Mouse (Mus musculus) activated CD4-positive, CD25-positive, alpha-beta regulatory T cell, adult 4 months (primary cell): ENCODE results near the gene Arhgap22. TPM values are rescaled to one million over a fixed set of nuclear protein-coding genes. Genes with fewer than 3 reads are reported as not detected.

Experiments used
- ATAC-seq: one replicate; pipeline ENCODE4 v1.8.0; 2017
- polyA plus RNA-seq, 2 experiments: library from polyadenylated mRNA; unstranded; fragments of 100-300 nt; shearing (Covaris generic); gene quantifications; one replicate each; pipeline ENCODE4 v1.2.1; 2017

Gene Arhgap22
- polyA plus RNA-seq = under 1 TPM in 1 of 2 experiments, not detected in 1; 0.30 TPM

DNA sequence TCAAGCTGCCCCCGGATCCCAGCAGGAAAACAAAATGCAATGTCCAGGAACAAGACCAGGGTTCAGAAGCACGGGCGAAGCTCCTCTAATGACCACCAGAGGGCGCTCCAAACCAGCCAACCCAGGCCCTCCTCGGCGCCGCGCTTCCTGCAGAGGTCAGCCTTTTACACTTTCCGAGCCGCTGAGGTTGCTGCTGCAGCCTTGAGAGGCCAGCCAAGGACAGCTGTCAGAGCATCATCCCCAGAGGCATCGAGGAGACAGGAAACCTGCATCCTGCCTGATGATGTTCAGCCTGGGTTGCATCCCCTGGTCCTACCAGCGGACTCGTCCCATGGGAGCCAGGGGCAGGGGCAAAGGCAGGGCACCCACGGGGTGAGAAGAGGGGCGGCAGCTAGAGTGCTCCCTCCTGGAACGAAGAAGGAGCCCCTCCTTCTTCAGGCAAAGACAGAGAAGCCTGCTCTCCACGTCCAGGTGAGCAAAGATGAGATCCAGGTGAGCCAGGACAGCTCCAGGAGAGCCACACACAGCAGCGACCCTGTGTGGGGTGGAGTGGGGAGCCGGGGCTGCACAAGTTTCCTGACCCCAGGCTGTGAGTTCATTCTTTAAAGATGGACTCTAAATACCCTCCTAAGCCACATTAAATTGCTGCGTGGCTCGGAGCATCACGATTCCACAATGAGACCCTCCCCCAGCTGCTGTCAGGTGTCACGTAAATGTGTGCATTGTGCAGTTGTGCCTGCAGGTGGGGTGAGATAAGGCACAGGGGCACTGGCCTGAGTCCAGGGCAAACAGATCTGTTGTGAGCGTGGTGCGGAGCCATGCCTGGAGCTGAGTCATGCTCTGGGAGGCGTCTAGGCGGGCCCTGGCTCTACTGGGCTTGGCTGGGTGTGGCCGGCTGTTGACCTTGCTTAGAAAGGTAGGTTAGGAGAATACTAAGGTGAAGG lies at the start of gene Arhgap22:
Gene Arhgap22 (plus strand): TSS at position 204 of the 944 bp plus-strand sequence.
- no peak for ATAC-seq

DNA sequence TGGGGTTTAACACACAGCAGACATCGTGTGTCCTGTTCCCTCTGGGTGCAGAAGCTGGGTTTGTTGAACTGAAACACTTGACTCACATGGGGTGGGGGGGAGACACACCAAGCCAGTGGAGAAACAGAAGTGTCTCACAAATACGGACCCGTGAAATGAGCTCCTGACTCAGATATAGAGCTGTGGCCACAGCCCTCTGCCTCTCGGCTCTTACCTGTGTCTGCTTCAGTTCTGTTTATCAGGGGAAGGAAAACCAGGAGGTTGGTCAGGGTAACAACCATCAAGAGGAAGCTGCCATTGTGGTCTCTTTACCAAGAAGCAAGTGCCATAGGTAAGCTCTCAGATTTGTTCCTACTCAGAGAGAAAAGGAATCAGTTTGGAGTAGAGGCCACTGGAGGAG lies 45.1 kb upstream of the Arhgap22 start:
- no peak for ATAC-seq

DNA sequence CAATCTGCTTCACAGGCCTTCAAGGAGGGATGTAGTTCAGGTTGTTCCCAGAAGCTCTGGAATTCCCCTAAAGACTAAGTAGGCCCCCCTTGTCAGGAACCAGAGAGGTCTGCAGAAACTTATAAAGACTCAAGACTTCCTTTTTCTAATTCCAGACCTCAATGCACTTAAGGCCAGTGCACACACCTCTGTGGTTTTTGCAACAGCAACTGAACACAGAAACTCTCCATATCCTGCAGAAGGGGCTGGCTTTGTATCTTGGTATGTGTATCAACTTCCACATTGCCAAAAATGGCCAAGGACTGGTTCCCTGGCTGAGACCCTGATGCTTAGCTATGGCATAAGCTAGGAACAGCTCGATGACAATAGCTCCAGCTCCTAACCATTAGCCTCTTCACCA lies 41.9 kb upstream of the Arhgap22 start:
- no peak for ATAC-seq

DNA sequence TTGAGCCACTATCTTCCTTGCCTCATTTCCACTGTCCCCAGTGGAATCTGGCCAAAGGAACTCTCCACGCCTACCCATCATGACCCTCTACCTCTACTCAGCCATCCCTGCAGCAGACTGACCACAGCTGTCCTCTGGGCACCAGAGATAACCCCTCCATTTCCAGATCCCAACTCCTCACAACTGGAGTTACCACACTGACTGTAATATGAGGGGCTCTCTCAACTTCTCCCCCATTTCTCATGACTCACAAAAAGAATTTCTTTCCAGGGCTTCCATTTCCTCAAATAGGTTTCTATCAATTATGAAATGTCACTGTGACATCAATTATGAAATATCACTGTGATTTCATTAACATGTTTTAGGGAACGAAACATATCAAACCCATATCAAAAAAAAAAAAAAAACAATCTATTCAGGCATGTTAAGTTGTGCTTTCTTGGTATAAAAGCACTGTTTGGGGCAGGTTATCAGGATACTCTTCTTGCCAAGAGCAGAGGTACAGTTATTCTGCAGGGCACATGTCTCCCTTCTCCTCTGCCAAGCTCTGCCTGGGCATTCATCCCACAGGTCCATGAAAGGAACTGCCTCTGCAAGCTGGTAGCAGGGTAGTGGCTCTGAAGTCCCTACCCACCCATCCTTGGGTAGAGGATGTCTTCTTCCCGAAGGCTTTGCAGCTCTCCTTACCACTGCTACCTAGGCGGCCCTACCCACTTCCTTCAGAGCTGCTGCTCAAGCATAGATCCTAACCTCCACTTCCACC lies 38.6 kb upstream of the Arhgap22 start:
- no peak for ATAC-seq

DNA sequence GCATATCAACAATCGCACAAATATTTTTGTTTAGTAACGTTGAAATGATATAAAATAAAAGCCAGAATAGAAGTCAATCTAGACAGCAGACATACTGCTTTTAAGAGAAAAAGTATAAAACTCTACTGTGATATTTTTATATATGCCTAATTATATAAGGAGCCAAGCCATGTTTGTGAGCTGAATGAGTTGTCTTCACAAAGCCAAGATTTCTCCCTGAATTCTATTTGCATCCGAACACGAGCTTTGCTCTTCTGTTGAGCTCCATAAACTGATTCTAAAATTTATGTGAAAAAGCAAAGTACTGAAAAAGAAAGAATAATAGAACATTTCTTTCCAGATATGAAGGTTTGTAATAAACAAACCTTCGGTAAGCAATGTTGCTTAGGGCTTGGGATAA lies 33.7 kb upstream of the Arhgap22 start:
- no peak for ATAC-seq

DNA sequence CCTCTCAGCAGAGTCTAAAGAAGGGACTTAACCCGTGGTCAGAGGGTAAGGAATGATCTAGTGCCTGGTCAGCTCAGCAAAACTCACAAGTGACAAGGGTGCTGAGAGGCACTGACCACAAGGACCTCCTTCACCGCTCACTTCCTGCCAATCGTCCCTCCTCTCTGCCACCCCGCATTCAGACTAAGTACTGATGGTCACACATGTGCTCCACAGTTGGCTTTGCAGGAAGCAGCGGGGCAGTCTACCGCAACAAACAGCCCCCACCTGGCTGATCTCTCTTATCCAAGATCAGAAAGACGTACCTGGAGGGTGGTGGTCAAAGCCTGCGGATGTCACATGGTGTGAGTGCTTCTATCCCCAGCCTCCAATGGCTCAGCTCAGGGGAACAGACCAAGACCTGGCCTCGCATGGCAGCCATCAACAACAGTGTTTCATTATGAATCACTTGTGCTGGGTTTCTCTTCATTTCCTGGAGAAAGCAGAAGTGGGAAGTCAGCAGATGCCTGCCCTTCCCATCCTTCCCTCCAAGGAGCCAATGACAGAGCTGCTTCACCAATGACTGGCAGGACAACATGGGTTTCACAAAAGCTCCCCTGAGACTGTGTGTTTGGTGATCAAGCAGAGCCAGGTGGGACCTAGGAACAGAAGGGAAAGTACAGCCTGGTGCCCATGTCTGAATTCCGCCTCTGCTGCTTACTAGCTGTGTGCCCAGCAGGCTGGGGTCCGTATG lies 28.6 kb upstream of the Arhgap22 start, which contains the start of gene Wdfy4:
Gene Wdfy4 (minus strand): TSS at position 441 of the 733 bp plus-strand sequence.
- no peak for ATAC-seq

DNA sequence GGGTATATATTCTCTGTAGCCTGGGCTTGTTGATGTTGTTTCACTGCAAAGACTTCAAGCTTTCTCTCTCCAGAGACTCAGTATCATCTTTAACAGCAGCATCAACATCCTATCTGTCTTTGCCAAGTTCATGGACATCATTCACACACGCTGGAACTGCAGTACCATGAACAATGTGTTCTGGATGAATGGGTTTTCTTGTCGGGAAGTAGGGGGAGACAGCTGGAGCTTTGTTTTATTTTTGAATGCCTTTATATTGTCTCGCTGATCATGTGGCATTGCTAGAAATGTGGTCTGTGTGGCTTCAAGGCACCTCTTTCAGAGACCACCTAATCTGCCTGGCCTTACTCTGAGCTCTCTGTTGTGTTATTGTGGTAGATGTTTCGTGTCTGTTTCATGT lies 26.6 kb upstream of the Arhgap22 start:
- no peak for ATAC-seq

DNA sequence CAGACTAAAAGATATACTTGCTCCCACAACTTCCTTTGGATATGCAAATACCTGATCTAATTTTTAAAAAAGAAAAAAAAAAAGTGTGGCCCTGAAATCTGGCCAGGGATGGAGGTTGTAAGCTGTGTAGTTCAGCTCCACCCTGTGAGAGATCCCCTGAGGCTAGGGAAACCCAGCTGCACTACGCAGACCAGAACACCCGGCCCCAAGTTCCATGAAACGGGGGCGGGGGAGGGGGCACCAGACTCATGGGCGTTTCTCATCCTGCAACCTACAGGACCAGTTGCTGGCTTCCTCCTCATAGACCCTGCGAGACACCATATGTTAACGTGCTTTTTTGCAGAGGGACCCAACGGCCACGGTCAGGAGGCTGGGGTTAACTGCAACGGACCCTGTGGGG lies 24.6 kb upstream of the Arhgap22 start:
- no peak for ATAC-seq

DNA sequence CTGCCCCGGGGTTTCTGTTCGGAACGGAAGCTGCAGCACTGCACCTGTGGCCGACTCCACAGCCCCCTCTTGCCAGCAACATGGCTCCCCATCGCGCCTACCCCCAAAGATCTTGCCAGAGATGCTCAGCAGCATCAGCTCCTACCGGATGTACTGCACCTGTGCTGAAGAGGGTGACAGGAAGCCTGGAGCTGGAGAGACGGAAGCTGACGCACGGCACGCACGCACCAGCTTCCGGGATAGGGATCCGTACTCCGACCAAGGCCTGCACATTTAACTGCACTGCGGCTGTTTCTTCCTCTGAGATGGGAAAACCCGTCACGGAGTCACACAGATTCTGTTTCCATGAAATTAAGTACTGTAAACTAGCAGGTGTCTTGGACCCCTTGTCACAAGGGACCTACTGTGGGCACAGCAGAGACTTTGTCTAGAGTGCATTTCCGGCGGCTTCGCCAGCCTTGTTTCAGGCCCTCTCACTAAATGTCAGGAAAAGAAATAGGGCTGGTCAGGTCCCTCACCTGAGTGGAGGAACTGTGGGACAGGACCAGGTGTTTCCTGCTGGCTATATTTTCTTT lies 23.9 kb upstream of the Arhgap22 start:
- no peak for ATAC-seq

DNA sequence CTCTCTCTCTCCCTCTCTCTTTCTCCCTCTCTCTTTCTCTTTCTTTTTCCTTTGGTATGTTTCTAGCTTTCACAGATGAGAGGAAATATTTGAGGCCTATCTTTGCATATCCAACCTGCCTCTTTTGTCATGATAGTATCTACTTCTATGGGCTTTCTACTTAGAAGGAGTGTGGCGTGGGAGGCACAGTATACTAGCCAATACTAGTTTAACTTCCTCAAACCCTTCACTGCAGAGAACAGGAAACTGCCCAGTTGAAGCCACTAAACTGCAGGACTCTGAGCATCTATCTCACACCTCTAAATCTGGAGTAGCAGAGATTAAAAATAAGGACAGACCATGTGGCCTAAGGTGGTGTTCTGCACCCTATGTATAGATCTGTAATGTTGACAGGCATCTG lies 23.2 kb upstream of the Arhgap22 start:
- ATAC-seq = no peak

DNA sequence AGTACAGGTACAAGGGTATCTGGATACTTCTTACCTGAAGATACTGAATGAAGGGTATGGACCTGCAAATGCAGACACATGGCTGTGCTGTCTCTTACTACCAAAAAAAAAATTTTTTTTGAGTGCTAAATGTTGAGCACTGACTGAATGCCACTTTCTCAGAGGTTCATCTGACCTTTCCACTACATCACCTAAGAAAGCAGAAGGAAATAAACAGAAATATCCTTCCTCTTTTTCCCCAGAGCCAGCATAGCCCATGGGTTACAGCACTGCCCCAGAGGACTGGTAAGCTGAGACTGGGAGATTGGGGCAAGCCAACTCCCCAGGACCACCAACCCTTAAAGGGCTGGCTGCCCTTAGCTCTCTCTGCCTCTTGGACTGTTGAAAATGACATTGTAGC lies 20.1 kb upstream of the Arhgap22 start:
- ATAC-seq = no peak

DNA sequence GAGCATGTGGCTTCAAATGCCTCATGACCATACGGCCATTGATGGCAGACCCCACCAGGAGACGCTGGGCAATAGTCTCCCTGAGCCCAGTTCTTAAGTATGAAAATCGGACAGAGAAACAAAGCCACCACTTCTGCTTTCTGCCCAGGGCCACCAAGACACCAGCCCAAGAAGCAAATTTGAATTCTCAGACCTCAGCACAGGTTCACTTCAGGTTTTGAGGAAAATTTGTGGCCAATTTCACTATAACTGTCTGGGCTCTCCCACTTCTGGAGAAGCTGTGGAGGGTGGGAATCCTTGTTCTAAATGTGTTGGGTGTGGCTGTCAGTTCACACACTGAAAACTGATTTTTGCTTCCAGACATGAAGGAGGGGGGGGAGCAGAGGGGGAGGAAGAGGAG lies 19.6 kb upstream of the Arhgap22 start:
- no peak for ATAC-seq

DNA sequence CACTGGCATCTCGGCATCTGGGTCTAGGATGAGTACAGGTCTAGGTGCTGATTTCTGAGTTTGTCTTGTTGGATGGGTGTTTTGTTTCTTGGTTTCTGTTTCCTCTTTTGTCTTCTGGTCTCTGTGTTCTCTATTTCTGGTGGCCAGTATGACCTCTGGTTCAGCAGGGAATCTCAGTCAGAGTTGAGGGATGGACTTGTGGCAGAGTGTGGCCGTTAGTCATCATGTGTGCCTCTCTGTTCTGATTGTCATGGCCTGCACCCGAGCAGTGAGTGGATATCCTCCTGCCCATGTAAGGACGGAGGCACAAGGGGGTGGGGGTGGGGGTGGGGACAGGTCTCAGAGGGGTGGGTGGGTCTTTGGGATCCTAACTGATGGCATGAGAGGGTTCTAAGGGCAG lies 11.7 kb upstream of the Arhgap22 start:
- no peak for ATAC-seq

DNA sequence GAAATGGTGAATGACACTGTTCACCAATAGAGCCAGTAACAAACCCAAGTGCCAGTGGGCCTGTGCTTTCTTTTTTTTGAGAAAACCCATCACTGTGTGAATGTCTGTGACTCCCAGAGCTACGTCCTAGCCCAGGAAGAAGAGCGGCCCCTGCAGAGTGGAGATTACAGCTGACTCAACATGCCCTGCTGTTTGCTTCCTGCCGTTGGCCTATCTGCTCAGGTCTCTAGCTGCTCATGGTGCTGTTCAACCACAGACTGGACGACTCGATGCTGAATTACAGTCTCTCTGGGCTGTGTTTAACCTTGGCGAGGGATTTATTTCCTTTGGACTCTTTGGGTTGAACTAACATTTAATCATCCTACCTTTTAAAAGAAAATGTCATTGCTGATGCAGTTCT lies 10.9 kb upstream of the Arhgap22 start:
- no peak for ATAC-seq

DNA sequence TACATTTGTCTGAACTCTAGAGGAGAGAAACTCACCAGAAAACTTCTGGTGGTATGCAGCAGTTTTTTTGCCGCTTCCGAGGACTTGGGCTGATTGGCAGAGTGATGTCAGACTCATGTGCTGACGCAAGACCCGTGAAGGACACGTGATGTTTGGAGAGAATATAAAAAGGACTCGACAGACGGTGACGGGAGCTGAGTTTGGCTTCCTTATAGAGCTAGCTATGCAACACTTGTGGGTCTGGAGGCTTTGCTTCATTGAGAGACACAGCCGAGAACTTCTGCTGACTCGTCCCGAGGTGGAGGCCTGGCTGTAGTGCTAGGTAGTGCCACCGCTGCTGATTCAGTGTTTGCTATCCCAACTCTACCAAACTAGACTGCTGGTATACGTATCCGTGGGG lies 10.0 kb upstream of the Arhgap22 start:
- ATAC-seq = no peak

DNA sequence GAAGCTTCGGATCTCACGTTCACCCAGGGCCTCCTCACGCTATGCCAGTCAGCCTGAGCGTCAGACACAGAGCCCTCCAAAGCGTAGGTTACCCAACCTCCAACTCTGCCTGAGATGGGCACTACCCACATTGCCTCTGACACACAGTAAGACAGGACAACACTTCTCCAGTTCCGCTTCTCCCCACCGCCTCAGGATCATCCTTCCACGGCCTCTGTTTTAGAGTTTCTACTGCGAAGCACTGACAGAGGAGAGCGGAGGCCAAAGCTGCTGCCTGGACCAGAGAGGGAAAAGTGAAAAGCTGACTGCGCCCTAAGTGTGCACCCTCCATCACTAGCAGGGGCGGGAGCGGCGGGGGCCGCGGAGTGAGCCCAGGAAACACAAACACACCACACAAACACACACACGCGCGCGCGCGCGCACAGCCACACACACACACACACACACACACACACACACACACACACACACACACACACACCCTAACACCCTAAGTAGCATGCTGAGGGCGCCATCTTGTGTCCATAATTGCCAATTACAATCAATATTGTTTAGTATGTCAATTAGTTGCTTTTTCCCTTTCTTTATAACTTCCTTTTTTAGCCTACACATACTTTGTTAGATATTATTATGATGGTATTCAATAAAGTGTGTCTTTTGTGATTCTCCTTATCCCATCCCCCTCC lies 8.4 kb upstream of the Arhgap22 start:
- no peak for ATAC-seq

DNA sequence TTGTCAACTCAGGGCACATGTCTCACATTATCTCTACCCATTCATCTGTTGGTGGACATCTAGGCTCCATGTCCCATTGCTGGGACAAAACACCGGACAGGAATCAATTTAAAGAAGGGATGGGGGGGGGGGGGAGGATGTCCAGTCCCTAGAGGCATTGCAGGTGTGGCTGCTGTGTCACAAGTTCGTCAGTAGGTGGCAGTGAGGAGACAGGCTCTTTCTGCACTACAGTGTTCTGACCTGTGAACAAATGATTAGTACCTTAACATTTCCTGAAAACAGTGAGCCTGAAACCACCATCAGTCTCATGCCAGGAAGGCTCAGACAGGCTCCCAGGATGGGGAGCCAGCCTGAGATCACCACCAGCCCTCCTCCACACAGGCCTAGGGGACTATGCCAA lies 6.8 kb upstream of the Arhgap22 start:
- ATAC-seq = no peak

DNA sequence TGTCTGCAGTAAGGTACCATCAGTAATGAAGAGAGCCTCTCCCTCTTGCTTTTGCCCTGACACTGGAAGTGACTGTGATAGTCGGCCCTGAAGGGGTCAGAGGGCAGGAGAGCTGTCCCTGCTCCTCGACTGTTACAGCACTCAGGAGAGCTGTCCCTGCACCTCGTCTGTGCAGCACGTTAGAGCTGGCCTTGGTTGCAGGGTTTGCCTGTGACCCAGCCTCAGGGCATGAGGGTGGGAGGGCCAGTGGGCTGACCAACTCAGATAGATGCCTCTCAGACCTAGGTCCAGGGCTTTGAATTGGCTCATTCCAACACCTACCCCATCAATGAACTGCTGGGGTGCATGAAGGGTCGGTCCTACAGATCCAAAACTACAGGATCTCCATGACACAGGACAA lies 5.5 kb upstream of the Arhgap22 start:
- ATAC-seq = no peak

DNA sequence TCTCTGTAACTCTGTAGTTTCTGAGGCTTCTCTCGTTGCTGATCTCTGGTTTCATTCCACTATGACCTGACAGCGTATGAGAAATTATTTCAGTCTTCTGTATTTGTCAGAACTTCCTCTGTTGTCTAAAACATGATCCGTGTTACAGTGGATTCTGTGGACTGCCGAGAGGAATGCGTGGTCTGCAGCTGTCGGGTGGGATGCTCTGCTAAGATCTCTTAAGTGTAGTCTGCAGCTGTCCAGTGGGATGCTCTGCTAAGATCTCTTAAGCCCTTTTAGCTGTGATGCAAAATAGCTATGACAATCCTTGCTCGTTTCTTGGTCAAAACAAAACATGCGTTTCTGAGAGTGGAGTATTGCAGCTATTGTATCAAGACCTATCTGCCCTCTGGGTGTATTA lies 3.0 kb upstream of the Arhgap22 start:
- ATAC-seq = no peak

DNA sequence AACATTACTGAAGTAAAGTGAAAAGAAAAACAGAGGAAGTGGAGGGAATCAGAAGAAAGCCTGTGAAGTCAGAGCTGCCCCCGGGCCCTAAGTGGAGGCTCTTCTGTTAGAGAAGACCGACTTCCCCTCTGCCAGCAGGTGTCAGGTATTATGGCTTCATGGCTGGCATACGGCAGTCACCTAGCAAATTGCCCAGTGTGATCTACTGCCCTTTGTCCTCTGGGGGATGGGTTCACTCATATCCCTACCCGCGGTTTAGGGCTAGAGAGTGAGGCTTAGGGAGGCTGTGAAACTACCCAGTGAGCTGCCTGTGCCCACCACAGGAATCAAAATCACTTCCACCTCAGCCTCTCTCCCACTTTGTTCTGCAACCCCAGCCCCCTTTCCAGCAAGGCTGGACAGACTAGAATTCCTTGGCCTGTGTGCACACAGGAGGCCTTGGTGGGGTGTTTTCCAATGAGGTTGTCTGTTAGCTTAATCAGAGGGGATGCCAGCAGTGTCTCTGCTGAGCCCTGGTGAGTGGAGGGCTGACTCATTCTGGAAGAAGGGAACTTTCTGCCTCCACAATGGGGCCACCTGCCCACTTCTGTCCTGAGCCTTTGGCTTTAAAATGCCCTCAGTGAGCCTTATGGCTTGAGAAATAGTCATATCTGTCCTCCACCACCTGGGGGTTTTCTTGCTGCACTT lies 1.4 kb upstream of the Arhgap22 start:
- no peak for ATAC-seq

DNA sequence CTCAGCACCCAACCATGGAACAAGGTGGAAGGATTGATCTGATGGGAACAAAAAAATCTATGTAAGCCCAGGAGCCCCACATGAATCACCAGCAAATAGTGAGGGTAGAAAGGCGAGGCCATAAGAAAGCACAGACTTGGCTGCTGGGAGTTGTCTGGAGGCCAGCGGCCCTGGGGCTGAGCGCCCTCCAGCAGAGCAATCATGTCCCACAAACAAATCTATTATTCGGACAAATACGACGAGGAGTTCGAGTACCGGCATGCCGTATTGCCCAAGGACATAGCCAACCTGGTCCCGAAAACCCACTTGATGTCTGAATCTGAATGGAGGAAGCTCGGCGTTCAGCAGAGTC lies 892 bp upstream of the Arhgap22 start:
- no peak for ATAC-seq

DNA sequence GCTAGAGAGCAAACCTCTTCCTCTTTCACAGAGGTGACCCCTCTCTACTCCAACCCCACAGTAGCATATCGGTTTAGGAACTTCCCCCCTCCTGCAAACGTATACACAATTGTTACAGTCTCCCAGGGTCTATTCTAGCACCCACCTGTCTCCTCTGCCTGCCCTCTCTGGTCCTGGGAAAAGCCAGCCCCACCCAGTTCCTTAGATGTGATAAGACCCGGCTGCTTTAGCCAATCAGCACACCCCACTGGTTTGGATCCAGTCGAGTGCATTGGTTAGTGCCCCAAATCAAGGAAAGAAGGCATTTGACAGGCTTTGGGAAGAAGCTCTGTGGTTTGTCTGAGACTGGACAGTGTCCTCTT lies 922 bp downstream of the Arhgap22 start:
- no peak for ATAC-seq
